Mouse (Mus musculus) embryonic facial prominence, embryonic 11.5 days (tissue): Measurements from ENCODE around the gene Dnase1. TPM values are rescaled to one million over a fixed set of nuclear protein-coding genes. Genes with fewer than 3 reads are reported as not detected.

Experiments used
- ATAC-seq: fragments of 200-750 bp; cut with Nextera tagmentation; replicated peaks from 2 replicates; pipeline ENCODE4 v1.8.0; 2017; ENCODE audit warnings: low read depth; ENCODE audit not compliant: insufficient number of reproducible peaks, low FRiP score, low TSS enrichment
- DNase-seq: peaks from one replicate; pipeline ENCODE4 v3.0.0-alpha.2; 2015; ENCODE audit warnings: low spot score
- H3K27ac ChIP-seq: fragments of 300-500 bp; sonication (generic); replicated peaks from 2 replicates; pipeline ENCODE4 v1.5.1; 2014; ENCODE audit warnings: mild to moderate bottlenecking, low read depth, low read length, control low read depth
- H3K27me3 ChIP-seq: fragments of 300-500 bp; sonication (generic); 2 replicates; pipeline ENCODE4 v1.6.1; 2014; ENCODE audit warnings: mild to moderate bottlenecking, low read length, moderate library complexity, mixed read lengths; ENCODE audit not compliant: control insufficient read depth, insufficient read depth
- H3K36me3 ChIP-seq: fragments of 300-500 bp; sonication (generic); replicated peaks from 2 replicates; pipeline ENCODE4 v1.6.1; 2014; ENCODE audit warnings: low read depth, mild to moderate bottlenecking, low read length, moderate library complexity, mixed read lengths; ENCODE audit not compliant: control insufficient read depth, insufficient read depth
- H3K4me1 ChIP-seq: fragments of 300-500 bp; sonication (generic); 2 replicates; pipeline ENCODE4 v1.6.1; 2014; ENCODE audit warnings: low read length, mixed read lengths; ENCODE audit not compliant: control insufficient read depth, insufficient read depth
- H3K4me2 ChIP-seq: fragments of 300-500 bp; sonication (generic); 2 replicates; pipeline ENCODE4 v1.6.1; 2014; ENCODE audit warnings: low read depth, mild to moderate bottlenecking, control low read depth, low read length, moderate library complexity
- H3K4me3 ChIP-seq: fragments of 300-500 bp; sonication (generic); 2 replicates; pipeline ENCODE4 v1.5.1; 2014; ENCODE audit warnings: low read depth, low read length, control low read depth
- H3K9ac ChIP-seq: fragments of 300-500 bp; sonication (generic); replicated peaks from 2 replicates; pipeline ENCODE4 v1.6.1; 2014; ENCODE audit warnings: mild to moderate bottlenecking, control low read depth, low read length
- H3K9me3 ChIP-seq: fragments of 300-500 bp; sonication (generic); replicated peaks from 2 replicates; pipeline ENCODE4 v1.6.1; 2016; ENCODE audit warnings: mild to moderate bottlenecking, low read length, inconsistent platforms, mixed read lengths; ENCODE audit not compliant: control insufficient read depth
- WGBS: fragments of 180-500 bp; shearing (Covaris S2); extraction: QIAGEN DNeasy Blood & Tissue Kit; methylation state at CpG from one replicate; pipeline ENCODE4 v1.1.7; 2014; 5-methylcytosine and 5-hydroxymethylcytosine counted together
- polyA plus RNA-seq: library from polyadenylated mRNA; unstranded; fragments of >200 nt; fragmentation: Nextera tagmentation; extraction: Ambion mirVana; gene quantifications from 2 replicates; pipeline ENCODE4 v1.2.1, GENCODE M21; 2014

Gene Dnase1
- polyA plus RNA-seq, 1 experiment from 2014 or later: 5.0 TPM

DNA sequence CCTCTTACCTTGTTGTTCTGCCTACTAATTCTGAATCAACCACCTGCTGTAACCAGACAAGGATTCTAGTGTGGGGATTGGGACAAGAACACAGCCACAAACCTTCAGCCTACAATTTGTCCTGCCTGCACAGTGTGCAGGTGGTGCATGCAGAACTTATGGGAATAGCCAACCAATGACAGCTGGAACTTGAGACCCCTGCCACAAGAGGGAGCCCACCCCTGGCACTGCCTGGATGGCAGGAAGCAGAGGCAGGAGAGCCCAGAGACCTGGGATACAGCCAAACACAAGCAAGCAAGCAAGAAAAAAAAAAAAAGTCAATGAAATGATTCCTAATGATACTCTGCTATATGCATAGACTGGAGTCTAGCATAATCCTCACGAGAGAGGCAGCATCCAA lies 15.5 kb upstream of the Dnase1 start:
- H3K9ac ChIP-seq: no peak overlapping the region
- DNase-seq (no peak), ATAC-seq (no peak)
- H3K9me3 ChIP-seq: no peaks in the 10 kb centered on the region
- H3K4me3 ChIP-seq: no peak overlapping the region
- no peaks in the 10 kb centered on the region for H3K27me3 ChIP-seq
- H3K4me1 ChIP-seq: no peaks in the 10 kb centered on the region
- no peaks in the 10 kb centered on the region for H3K36me3 ChIP-seq
- H3K27ac ChIP-seq: no peak overlapping the region
- H3K4me2 ChIP-seq: no peak overlapping the region
- WGBS: 76% methylated on average over 1 of the region's 1 CpGs

DNA sequence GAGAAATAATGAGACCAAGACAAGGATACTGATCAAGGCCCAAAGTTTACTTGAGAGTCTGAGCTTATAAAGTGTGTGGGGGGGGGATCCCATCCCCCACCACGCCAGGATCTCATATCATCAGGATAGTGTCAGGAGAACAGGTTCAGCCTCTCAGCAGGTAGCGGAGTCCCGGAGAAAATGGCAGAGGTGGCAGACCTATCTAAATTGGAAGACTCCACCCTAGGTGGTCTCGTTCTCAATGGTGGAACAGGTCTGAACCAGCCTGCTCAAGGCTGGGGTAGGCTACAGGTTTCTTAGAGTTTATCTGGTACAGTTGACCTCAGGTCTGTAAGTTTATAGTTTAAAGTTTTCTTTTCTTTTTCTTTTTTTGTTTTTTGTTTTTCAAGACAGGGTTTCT lies 14.0 kb upstream of the Dnase1 start:
- Histone ChIP-seq H3K4me1 (no peaks in the 10 kb centered on the region), H3K36me3 (no peaks in the 10 kb centered on the region), H3K9ac (no peak overlapping the region), H3K27me3 (no peaks in the 10 kb centered on the region), H3K27ac (no peak overlapping the region), H3K4me3 (no peak overlapping the region), H3K9me3 (no peaks in the 10 kb centered on the region), H3K4me2 (no peak overlapping the region)
- no peak for DNase-seq
- ATAC-seq: no peak
- WGBS: 76% methylated on average over 4 of the region's 4 CpGs

- Histone ChIP-seq H3K36me3 (no peaks in the 10 kb centered on the region), H3K4me2 (no peak overlapping the region), H3K4me3 (no peak overlapping the region), H3K9ac (no peak overlapping the region), H3K27me3 (no peaks in the 10 kb centered on the region), H3K9me3 (no peaks in the 10 kb centered on the region), H3K4me1 (no peaks in the 10 kb centered on the region), H3K27ac (no peak overlapping the region)
- no peak for DNase-seq
- ATAC-seq: no peak
- WGBS: 72% methylated on average over 1 of the region's 1 CpGs
Measured at GRCm38 (mm10) chr16:4026672-4027071, 10.1 kb upstream of the Dnase1 start.

- DNase-seq: no peak
- Histone ChIP-seq H3K27ac (no peak overlapping the region), H3K9me3 (no peaks in the 10 kb centered on the region), H3K4me2 (no peak overlapping the region), H3K27me3 (no peaks in the 10 kb centered on the region), H3K9ac (no peak overlapping the region), H3K4me3 (no peak overlapping the region), H3K4me1 (no peaks in the 10 kb centered on the region), H3K36me3 (no peaks in the 10 kb centered on the region)
- WGBS: 77% methylated on average over 3 of the region's 3 CpGs
- no peak for ATAC-seq
Measured at GRCm38 (mm10) chr16:4027211-4027610, 9.5 kb upstream of the Dnase1 start.

GRCm38 (mm10) chr16:4029371-4029841 lies 7.3 kb upstream of the Dnase1 start:
- H3K9ac ChIP-seq: no peak overlapping the region
- no peak overlapping the region for H3K4me3 ChIP-seq
- H3K36me3 ChIP-seq: no peaks in the 10 kb centered on the region
- DNase-seq: no peak
- H3K4me2 ChIP-seq: no peak overlapping the region
- H3K4me1 ChIP-seq: no peaks in the 10 kb centered on the region
- 89% methylated on average over 5 of the region's 5 CpGs for WGBS
- H3K9me3 ChIP-seq: no peaks in the 10 kb centered on the region
- no peaks in the 10 kb centered on the region for H3K27me3 ChIP-seq
- no peak overlapping the region for H3K27ac ChIP-seq
- ATAC-seq: no peak

DNA sequence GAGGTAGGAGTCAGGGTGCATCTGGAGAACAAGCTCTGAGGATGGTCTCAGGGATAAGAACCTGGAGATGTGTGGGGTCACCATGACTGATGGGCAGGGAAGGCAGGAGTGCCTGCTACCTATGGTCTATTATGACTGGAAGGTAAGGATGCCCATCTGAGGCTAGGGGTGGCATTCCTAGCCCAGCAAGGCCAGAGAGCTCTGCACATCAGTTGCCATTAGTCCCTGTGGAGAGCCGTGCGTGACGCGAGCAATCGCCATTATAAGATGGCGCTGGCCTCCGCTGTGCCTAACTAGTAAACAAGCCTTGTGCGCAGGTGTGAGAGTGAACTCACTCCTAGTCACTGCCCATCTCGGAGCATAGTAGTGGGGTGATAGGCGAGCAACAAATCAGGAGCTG lies 6.2 kb upstream of the Dnase1 start:
- H3K27ac ChIP-seq: no peak overlapping the region
- ATAC-seq (no peak), DNase-seq (no peak)
- H3K9ac ChIP-seq: no peak overlapping the region
- no peak overlapping the region for H3K4me3 ChIP-seq
- H3K27me3 ChIP-seq: no peaks in the 10 kb centered on the region
- no peaks in the 10 kb centered on the region for H3K4me1 ChIP-seq
- no peaks in the 10 kb centered on the region for H3K36me3 ChIP-seq
- no peak overlapping the region for H3K4me2 ChIP-seq
- 93% methylated on average over 10 of the region's 10 CpGs for WGBS
- no peaks in the 10 kb centered on the region for H3K9me3 ChIP-seq

GRCm38 (mm10) chr16:4031441-4032274 lies 5.1 kb upstream of the Dnase1 start:
- Histone ChIP-seq H3K4me2 (no peak overlapping the region), H3K4me1 (no peaks in the 10 kb centered on the region), H3K36me3 (no peaks in the 10 kb centered on the region), H3K27me3 (no peaks in the 10 kb centered on the region), H3K4me3 (no peak overlapping the region), H3K27ac (no peak overlapping the region), H3K9ac (no peak overlapping the region), H3K9me3 (no peaks in the 10 kb centered on the region)
- peak; percentile 17 for DNase-seq
- ATAC-seq: no peak
- 39% methylated on average over 5 of the region's 6 CpGs for WGBS

GRCm38 (mm10) chr16:4032341-4032748 lies 4.4 kb upstream of the Dnase1 start:
- H3K9me3 ChIP-seq: no peaks in the 10 kb centered on the region
- 89% methylated on average over 6 of the region's 6 CpGs for WGBS
- DNase-seq (no peak), ATAC-seq (no peak)
- H3K9ac ChIP-seq: no peak overlapping the region
- H3K4me3 ChIP-seq: no peak overlapping the region
- no peak overlapping the region for H3K4me2 ChIP-seq
- H3K27ac ChIP-seq: no peak overlapping the region
- no peaks in the 10 kb centered on the region for H3K27me3 ChIP-seq
- no peaks in the 10 kb centered on the region; the same call in 1 of the 2 replicates for H3K36me3 ChIP-seq
- H3K4me1 ChIP-seq: no peaks in the 10 kb centered on the region
